ENCODE assay signal across 10 mouse cellular contexts in the genomic region with DNA sequence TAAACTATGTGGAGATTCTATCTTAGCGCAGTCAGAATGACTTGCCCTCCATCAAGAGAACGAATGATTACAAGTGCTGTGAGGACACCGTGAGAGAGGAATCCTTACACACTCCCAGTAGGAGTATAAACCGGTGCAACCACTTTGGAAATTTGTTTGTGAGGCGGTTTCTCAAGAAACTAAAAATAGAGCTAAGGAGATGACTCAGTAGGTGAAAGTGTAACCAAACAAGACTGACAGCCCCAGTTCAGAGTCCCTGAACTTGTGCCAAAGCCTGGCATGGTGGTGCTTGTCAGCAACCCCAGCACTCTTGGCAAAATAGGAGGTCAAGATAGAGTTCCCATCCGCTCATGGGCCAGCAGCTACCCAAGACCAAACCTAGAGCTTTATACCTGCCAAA. TPM values are rescaled to one million over a fixed set of nuclear protein-coding genes. Genes with fewer than 3 reads are reported as not detected.
DNase-seq lines count a peak whose midpoint lies in the region; ATAC-seq lines count a peak whose summit lies in the region.
"Had no signal": no experiment of that assay in that cellular context is flagged by ENCODE, and none has a peak within 500 bp of the region (broad histone marks: within the 10 kb centered on the region; RNA-seq: fewer than 3 reads in every experiment).

No protein-coding gene starts in this region.

- no peaks in the 10 kb centered on the region for H3K9me3 ChIP-seq in embryonic facial prominence, embryonic 15.5 days (replicated peaks)
- H3K9me3 ChIP-seq in forebrain, embryonic 13.5 days (replicated peaks) = no peaks in the 10 kb centered on the region
- H3K9me3 ChIP-seq: liver, embryonic 15.5 days had no signal

- DNase-seq in urinary bladder, postnatal 14 days (ENCODE audit: low spot score) = peak; percentile 80
- no peak for DNase-seq in urinary bladder, postnatal 4 days (ENCODE audit: low spot score in 2 of 2)
- DNase-seq in kidney, adult 9 months = peak; percentile 92
- no peak for DNase-seq in frontal cortex, postnatal 36 days (ENCODE audit: low spot score in 2 of 2)
- DNase-seq in layer of hippocampus, adult 18-20 months (ENCODE audit: low spot score in 2 of 2) = no peak

- no peak for ATAC-seq in embryonic facial prominence, embryonic 15.5 days (ENCODE audit: insufficient number of reproducible peaks, low FRiP score, low TSS enrichment, low read depth)
- ATAC-seq in forebrain, embryonic 13.5 days = no peak

- no peak overlapping the region for H3K4me2 ChIP-seq in embryonic facial prominence, embryonic 15.5 days (replicated peaks)
- no peak overlapping the region for H3K4me2 ChIP-seq in forebrain, embryonic 13.5 days
- H3K4me2 ChIP-seq: liver, embryonic 15.5 days had no signal

- no peak overlapping the region for H3K9ac ChIP-seq in embryonic facial prominence, embryonic 15.5 days
- H3K9ac ChIP-seq in forebrain, embryonic 13.5 days = no peak overlapping the region
- H3K9ac ChIP-seq: liver, embryonic 15.5 days had no signal

- H3K4me3 ChIP-seq in embryonic facial prominence, embryonic 15.5 days (replicated peaks) = no peak overlapping the region
- H3K4me3 ChIP-seq in forebrain, embryonic 13.5 days = no peak overlapping the region
- H3K4me3 ChIP-seq: liver, embryonic 15.5 days had no signal

- no peaks in the 10 kb centered on the region for H3K27me3 ChIP-seq in embryonic facial prominence, embryonic 15.5 days
- no peaks in the 10 kb centered on the region for H3K27me3 ChIP-seq in forebrain, embryonic 13.5 days
- H3K27me3 ChIP-seq: liver, embryonic 15.5 days had no signal

- peak overlapping the region; percentile 39; the same call in 1 of the 2 replicates for H3K27ac ChIP-seq in embryonic facial prominence, embryonic 15.5 days (replicated peaks)
- H3K27ac ChIP-seq in forebrain, embryonic 13.5 days = no peak overlapping the region
- H3K27ac ChIP-seq: liver, embryonic 15.5 days had no signal

- no peaks in the 10 kb centered on the region for H3K36me3 ChIP-seq in embryonic facial prominence, embryonic 15.5 days
- no peaks in the 10 kb centered on the region for H3K36me3 ChIP-seq in forebrain, embryonic 13.5 days (ENCODE audit: poor library complexity, severe bottlenecking)
- H3K36me3 ChIP-seq: liver, embryonic 15.5 days had no signal

- 63% methylated on average over 6 of the region's 6 CpGs for WGBS in embryonic facial prominence, embryonic 15.5 days
- 89% methylated on average over 6 of the region's 6 CpGs for WGBS in forebrain, embryonic 13.5 days

- H3K4me1 ChIP-seq in embryonic facial prominence, embryonic 15.5 days = no peaks in the 10 kb centered on the region
- no peaks in the 10 kb centered on the region for H3K4me1 ChIP-seq in forebrain, embryonic 13.5 days
- H3K4me1 ChIP-seq: liver, embryonic 15.5 days had no signal

RNA-seq across cellular contexts. Expression of a gene that starts 5.4 kb away (rescaled TPM):
- polyA plus RNA-seq in embryonic facial prominence, embryonic 15.5 days (2015; fragmentation: Nextera tagmentation; extraction: Ambion mirVana) = 0.45 and 0.94 TPM in 2 replicates
- polyA plus RNA-seq in forebrain, embryonic 13.5 days (2015; fragmentation: Nextera tagmentation; extraction: Ambion mirVana) = not detected in 2 replicates
- total RNA-seq in layer of hippocampus, adult 18-20 months (2021) = under 1 TPM; 0.37 to 0.53 TPM
- polyA plus RNA-seq: heart, embryonic 14.5 days; neural tube, embryonic 14.5 days had no signal

RNA-seq across cellular contexts. Expression of a gene that starts 20.8 kb away (rescaled TPM):
- polyA plus RNA-seq in embryonic facial prominence, embryonic 15.5 days (2015; fragmentation: Nextera tagmentation; extraction: Ambion mirVana) = 20.2 and 22.6 TPM in 2 replicates
- polyA plus RNA-seq in forebrain, embryonic 13.5 days (2015; fragmentation: Nextera tagmentation; extraction: Ambion mirVana) = 51.7 and 53.4 TPM in 2 replicates
- total RNA-seq in layer of hippocampus, adult 18-20 months (2021) = 10 to 100 TPM; 49.7 to 50.7 TPM

Comparison
In these comparisons a context has a peak if more than half of its experiments do, and no peak if none do; other contexts are left out.
1. DNase-seq: peak in urinary bladder, postnatal 14 days (single experiment) and kidney, adult 9 months (single experiment); none in urinary bladder, postnatal 4 days (0 of 2), frontal cortex, postnatal 36 days (0 of 2) and layer of hippocampus, adult 18-20 months (0 of 2).